Mouse (Mus musculus) G1E (cell line): ENCODE results near the gene Slc38a3. TPM values are rescaled to one million over a fixed set of nuclear protein-coding genes. Genes with fewer than 3 reads are reported as not detected.

Experiments used
- ATAC-seq: 2 replicates; pipeline ENCODE4 v1.8.0; 2016; ENCODE audit warnings: mild to moderate bottlenecking; ENCODE audit not compliant: insufficient number of reproducible peaks, poor library complexity, low FRiP score, severe bottlenecking; ENCODE audit errors: extremely low read depth
- DNase-seq: peaks from one replicate; pipeline ENCODE4 v3.0.0; 2012; ENCODE audit warnings: low spot score
- H3K27me3 ChIP-seq: 2 replicates; pipeline ENCODE4 v1.6.1; 2012; ENCODE audit warnings: mild to moderate bottlenecking, low read length, inconsistent platforms; ENCODE audit not compliant: insufficient read depth
- H3K36me3 ChIP-seq: replicated peaks from 2 replicates; pipeline ENCODE3; 2012; ENCODE audit warnings: mild to moderate bottlenecking, inconsistent platforms
- H3K4me1 ChIP-seq: 2 replicates; pipeline ENCODE4 v1.6.1; 2012; ENCODE audit warnings: low read depth, low read length, inconsistent platforms, mixed read lengths; ENCODE audit not compliant: insufficient read depth
- H3K4me3 ChIP-seq: 2 replicates; pipeline ENCODE4 v1.5.1; 2012; ENCODE audit warnings: low read depth, mild to moderate bottlenecking, inconsistent platforms, low read length, moderate library complexity, mixed read lengths
- H3K9me3 ChIP-seq: replicated peaks from 2 replicates; pipeline ENCODE4 v1.6.1; 2012; ENCODE audit warnings: inconsistent platforms
- CTCF ChIP-seq: IDR thresholded peaks from 2 replicates; pipeline ENCODE4 v1.5.1; 2012; ENCODE audit warnings: low read depth, low read length, inconsistent platforms, mixed read lengths
- GATA1 ChIP-seq: IDR thresholded peaks from 2 replicates; pipeline ENCODE4 v1.6.1; 2012; ENCODE audit warnings: borderline replicate concordance, low read length, inconsistent platforms, mixed read lengths
- GATA2 ChIP-seq: IDR thresholded peaks from 2 replicates; pipeline ENCODE4 v1.6.1; 2012; ENCODE audit warnings: low read depth, low read length, inconsistent platforms, borderline replicate concordance
- POLR2AphosphoS5 ChIP-seq: IDR thresholded peaks from 2 replicates; pipeline ENCODE4 v1.6.1; 2012; ENCODE audit warnings: low read depth, low read length, inconsistent platforms; ENCODE audit not compliant: insufficient replicate concordance
- TAL1 ChIP-seq: conservative IDR thresholded peaks from 2 replicates; pipeline ENCODE4 v1.6.1; 2012; ENCODE audit warnings: low read depth, low read length, inconsistent platforms, mixed read lengths
- polyA plus RNA-seq: library from polyadenylated mRNA; stranded (reverse); fragments of >175 nt; gene quantifications from 2 replicates; pipeline ENCODE4 v1.2.3, GENCODE M21; 2012
- total RNA-seq, 2 experiments: library from RNA; stranded (forward) in 1 of 2; stranded (reverse) in 1 of 2; fragments of 200-1000 nt in 1 of 2; fragments of >200 nt in 1 of 2; fragmentation: Nextera tagmentation in 1 of 2; gene quantifications; 2 replicates each; pipeline ENCODE4 v1.2.3; 2014 to 2017

Slc38a3 gene
- total and polyA plus RNA-seq, 3 experiments, result 0.11 TPM; not detected in 2

- DNase-seq (no peak), ATAC-seq (no peak)
- Histone ChIP-seq H3K4me1 (no peaks in the 10 kb centered on the region), H3K36me3 (no peaks in the 10 kb centered on the region), H3K4me3 (no peak overlapping the region), H3K27me3 (peaks cover 73% of the 10 kb centered on the region), H3K9me3 (no peaks in the 10 kb centered on the region)
- TF ChIP-seq POLR2AphosphoS5, result no peak
- TF ChIP-seq TAL1, result no peak
- no peak for TF ChIP-seq GATA2
- no peak for TF ChIP-seq GATA1
- no peak for TF ChIP-seq CTCF
These were observed 1.3 kb downstream of the Slc38a3 start for GRCm38 (mm10) chr9:107668011-107668410.

GRCm38 (mm10) chr9:107667219-107667618 lies 2.1 kb downstream of the Slc38a3 start:
- ATAC-seq, result no peak
- H3K4me1 ChIP-seq, result no peaks in the 10 kb centered on the region
- no peaks in the 10 kb centered on the region for H3K36me3 ChIP-seq
- no peak overlapping the region for H3K4me3 ChIP-seq
- H3K9me3 ChIP-seq, result no peaks in the 10 kb centered on the region
- H3K27me3 ChIP-seq, result peaks cover 77% of the 10 kb centered on the region
- no peak for TF ChIP-seq GATA2
- TF ChIP-seq CTCF, result no peak
- no peak for TF ChIP-seq GATA1
- TF ChIP-seq POLR2AphosphoS5, result no peak
- no peak for TF ChIP-seq TAL1
- DNase-seq, result no peak

- DNase-seq (no peak), ATAC-seq (no peak)
- TF ChIP-seq POLR2AphosphoS5 (no peak), GATA1 (no peak), GATA2 (no peak), CTCF (no peak), TAL1 (no peak)
- Histone ChIP-seq H3K36me3 (no peaks in the 10 kb centered on the region), H3K4me3 (no peak overlapping the region), H3K27me3 (peaks cover 80% of the 10 kb centered on the region), H3K4me1 (no peaks in the 10 kb centered on the region), H3K9me3 (no peaks in the 10 kb centered on the region)
These were observed 2.6 kb downstream of the Slc38a3 start for GRCm38 (mm10) chr9:107666751-107667205.

- H3K9me3 ChIP-seq, result no peaks in the 10 kb centered on the region
- TF ChIP-seq CTCF, result no peak
- no peak for TF ChIP-seq POLR2AphosphoS5
- no peak for TF ChIP-seq GATA1
- TF ChIP-seq GATA2, result no peak
- no peak overlapping the region for H3K4me3 ChIP-seq
- no peaks in the 10 kb centered on the region for H3K36me3 ChIP-seq
- no peaks in the 10 kb centered on the region for H3K4me1 ChIP-seq
- no peak for DNase-seq
- H3K27me3 ChIP-seq, result peaks cover 78% of the 10 kb centered on the region
- ATAC-seq, result no peak
These were observed 4.0 kb downstream of the Slc38a3 start for GRCm38 (mm10) chr9:107665308-107665707.

GRCm38 (mm10) chr9:107663525-107663924 lies 5.8 kb downstream of the Slc38a3 start:
- no peak for TF ChIP-seq TAL1
- no peak for TF ChIP-seq POLR2AphosphoS5
- TF ChIP-seq CTCF, result no peak
- no peak for TF ChIP-seq GATA1
- no peak for TF ChIP-seq GATA2

GRCm38 (mm10) chr9:107662342-107662741 lies 7.0 kb downstream of the Slc38a3 start:
- no peak for ATAC-seq
- Histone ChIP-seq H3K4me3 (no peak overlapping the region), H3K27me3 (peaks cover 80% of the 10 kb centered on the region), H3K36me3 (no peaks in the 10 kb centered on the region), H3K9me3 (no peaks in the 10 kb centered on the region), H3K4me1 (no peaks in the 10 kb centered on the region)
- DNase-seq, result no peak
- TF ChIP-seq CTCF, result no peak
- no peak for TF ChIP-seq GATA1
- TF ChIP-seq GATA2, result no peak
- no peak for TF ChIP-seq POLR2AphosphoS5
- no peak for TF ChIP-seq TAL1

More at GRCm38 (mm10) chr9:107663525-107663924, 5.8 kb downstream of the Slc38a3 start:
- Histone ChIP-seq H3K27me3 (peaks cover 80% of the 10 kb centered on the region), H3K4me1 (no peaks in the 10 kb centered on the region), H3K9me3 (no peaks in the 10 kb centered on the region), H3K4me3 (no peak overlapping the region), H3K36me3 (no peaks in the 10 kb centered on the region)
- ATAC-seq (no peak), DNase-seq (no peak)
